Mouse (Mus musculus) intestine, postnatal 0 days (tissue): ENCODE measurements around the gene Axin2. TPM values are rescaled to one million over a fixed set of nuclear protein-coding genes. Genes with fewer than 3 reads are reported as not detected.
A peak's percentile ranks its signal among the peaks of the same experiment; 100 is the strongest.
"Not testable (repeated sequence)": the region's sequence is repeated elsewhere in the genome, so short reads cannot be mapped to it uniquely, and the experiment has no call there.

Experiments used
- ATAC-seq: fragments of 200-750 bp; cut with Nextera tagmentation; 2 replicates; pipeline ENCODE4 v1.8.0; 2017; ENCODE audit warnings: mild to moderate bottlenecking, moderate TSS enrichment, moderate library complexity
- H3K27ac ChIP-seq: fragments of 300-500 bp; sonication (generic); 2 replicates; pipeline ENCODE4 v1.5.1; 2014; ENCODE audit warnings: mild to moderate bottlenecking, low read depth, low read length, moderate library complexity
- H3K27me3 ChIP-seq: fragments of 300-500 bp; sonication (generic); replicated peaks from 2 replicates; pipeline ENCODE4 v1.6.1; 2014; ENCODE audit warnings: low read length, mixed read lengths; ENCODE audit not compliant: control insufficient read depth, insufficient read depth
- H3K36me3 ChIP-seq: fragments of 300-500 bp; sonication (generic); 2 replicates; pipeline ENCODE4 v1.6.1; 2014; ENCODE audit warnings: mild to moderate bottlenecking, moderate library complexity; ENCODE audit not compliant: control insufficient read depth, insufficient read depth
- H3K4me1 ChIP-seq: fragments of 300-500 bp; sonication (generic); replicated peaks from 2 replicates; pipeline ENCODE4 v1.6.1; 2014; ENCODE audit warnings: antibody characterized with exemption, low read length, mixed read lengths; ENCODE audit not compliant: control insufficient read depth, insufficient read depth
- H3K4me2 ChIP-seq: fragments of 300-500 bp; sonication (generic); replicated peaks from 2 replicates; pipeline ENCODE4 v1.6.1; 2014; ENCODE audit warnings: low read depth, mild to moderate bottlenecking, moderate library complexity
- H3K4me3 ChIP-seq: fragments of 300-500 bp; sonication (generic); 2 replicates; pipeline ENCODE4 v1.5.1; 2014; ENCODE audit warnings: low read depth, low read length
- H3K9ac ChIP-seq: fragments of 300-500 bp; sonication (generic); 2 replicates; pipeline ENCODE4 v1.6.1; 2014; ENCODE audit warnings: mild to moderate bottlenecking, low read depth, low read length
- H3K9me3 ChIP-seq: fragments of 300-500 bp; sonication (generic); 2 replicates; pipeline ENCODE4 v1.6.1; 2016; ENCODE audit warnings: mixed run types; ENCODE audit not compliant: control insufficient read depth
- CTCF ChIP-seq: sonication (generic); IDR thresholded peaks from 2 replicates; pipeline ENCODE4 v1.5.1; 2016; ENCODE audit warnings: low read depth, mild to moderate bottlenecking, control low read depth, antibody characterized with exemption, moderate library complexity
- WGBS: fragments of 180-500 bp; shearing (Covaris S2); extraction: QIAGEN DNeasy Blood & Tissue Kit; methylation state at CpG from one replicate; pipeline ENCODE4 v1.1.7; 2014; 5-methylcytosine and 5-hydroxymethylcytosine counted together
- polyA plus RNA-seq: library from polyadenylated mRNA; unstranded; fragments of >200 nt; fragmentation: Nextera tagmentation; extraction: Ambion mirVana; gene quantifications from 2 replicates; pipeline ENCODE4 v1.2.1, GENCODE M21; 2015

The Axin2 gene
- polyA plus RNA-seq = 3.1 and 3.8 TPM in 2 replicates

- Histone ChIP-seq H3K4me2 (peak within 1 kb of the TSS; percentile 91), H3K27ac (peak within 1 kb of the TSS; percentile 98), H3K4me3 (peak within 1 kb of the TSS; percentile 83), H3K9ac (peak within 1 kb of the TSS; percentile 83), H3K9me3 (no peaks in the 10 kb centered on the region), H3K4me1 (no peaks in the 10 kb centered on the region; the same call in 1 of the 2 replicates), H3K36me3 (0 out of 2 replicates have a peak, but pooled peaks cover 4% of the 10 kb centered on the region), H3K27me3 (no peaks in the 10 kb centered on the region)
- under 1% methylated on average over 51 of the region's 53 CpGs for WGBS
- ATAC-seq = peak; percentile 96
- peak; percentile 47 for TF ChIP-seq CTCF
These were observed at the start of gene Axin2 for GRCm38 (mm10) chr11:108920158-108920635. Gene Axin2 (plus strand): TSS chr11:108920349.

- WGBS = 44% methylated on average over 1 of the region's 1 CpGs
- not testable (repeated sequence) for H3K9ac ChIP-seq
These were observed 48.9 kb upstream of the Axin2 start for GRCm38 (mm10) chr11:108871284-108871683.

GRCm38 (mm10) chr11:108871748-108872147, 48.4 kb upstream of the Axin2 start:
- H3K27ac ChIP-seq = no peak overlapping the region
- H3K4me2 ChIP-seq = no peak overlapping the region
- no peak for ATAC-seq
- no peaks in the 10 kb centered on the region for H3K27me3 ChIP-seq
- H3K9me3 ChIP-seq = no peaks in the 10 kb centered on the region
- H3K4me1 ChIP-seq = no peaks in the 10 kb centered on the region
- no peak for TF ChIP-seq CTCF
- no peak overlapping the region for H3K9ac ChIP-seq
- 93% methylated on average over 3 of the region's 3 CpGs for WGBS
- H3K36me3 ChIP-seq = no peaks in the 10 kb centered on the region
- H3K4me3 ChIP-seq = no peak overlapping the region

More at GRCm38 (mm10) chr11:108871284-108871683, 48.9 kb upstream of the Axin2 start:
- not testable (repeated sequence) for H3K4me2 ChIP-seq, H3K9me3 ChIP-seq, H3K27me3 ChIP-seq, H3K4me3 ChIP-seq, H3K27ac ChIP-seq, H3K36me3 ChIP-seq, H3K4me1 ChIP-seq
- ATAC-seq = peak; percentile 94

- Histone ChIP-seq H3K4me1 (no peaks in the 10 kb centered on the region), H3K9ac (no peak overlapping the region), H3K4me3 (no peak overlapping the region), H3K36me3 (no peaks in the 10 kb centered on the region), H3K4me2 (no peak overlapping the region), H3K27ac (no peak overlapping the region), H3K9me3 (no peaks in the 10 kb centered on the region), H3K27me3 (no peaks in the 10 kb centered on the region)
- 33% methylated on average over 7 of the region's 7 CpGs for WGBS
- no peak for TF ChIP-seq CTCF
- peak; percentile 28; the same call in 1 of the 2 replicates for ATAC-seq
These were observed 43.4 kb upstream of the Axin2 start for GRCm38 (mm10) chr11:108876633-108877205.

- ATAC-seq = no peak
- Histone ChIP-seq H3K4me2 (no peak overlapping the region), H3K36me3 (no peaks in the 10 kb centered on the region), H3K27me3 (no peaks in the 10 kb centered on the region), H3K4me1 (no peaks in the 10 kb centered on the region), H3K27ac (no peak overlapping the region), H3K9ac (no peak overlapping the region), H3K9me3 (no peaks in the 10 kb centered on the region), H3K4me3 (no peak overlapping the region)
- no peak for TF ChIP-seq CTCF
- 83% methylated on average over 5 of the region's 5 CpGs for WGBS
These were observed 42.6 kb upstream of the Axin2 start for GRCm38 (mm10) chr11:108877520-108877919.

- Histone ChIP-seq H3K4me3 (no peak overlapping the region), H3K9me3 (no peaks in the 10 kb centered on the region), H3K27ac (no peak overlapping the region), H3K4me1 (no peaks in the 10 kb centered on the region), H3K36me3 (no peaks in the 10 kb centered on the region), H3K27me3 (no peaks in the 10 kb centered on the region), H3K4me2 (no peak overlapping the region), H3K9ac (no peak overlapping the region)
- ATAC-seq = no peak
- 78% methylated on average over 4 of the region's 4 CpGs for WGBS
- TF ChIP-seq CTCF = no peak
These were observed 39.6 kb upstream of the Axin2 start for GRCm38 (mm10) chr11:108880546-108880945.
